Mouse (Mus musculus) Patski (cell line): ENCODE measurements around the gene Fcna. TPM values are rescaled to one million over a fixed set of nuclear protein-coding genes. Genes with fewer than 3 reads are reported as not detected.

ENCODE experiments used
- ATAC-seq: fragments of 100-300 bp; one replicate; pipeline ENCODE4 v1.8.0; 2021
- CTCF ChIA-PET: fragments of 350-600 bp; sonication (Branson Sonifier 250); formaldehyde crosslinking; loops from one replicate; lab custom pipeline; 2022; ENCODE audit warnings: inconsistent platforms; lab: Charles Lee
- POLR2A ChIA-PET: fragments of 350-600 bp; sonication (Branson Sonifier 250); formaldehyde crosslinking; loops from one replicate; lab custom pipeline; 2022; ENCODE audit warnings: antibody characterized with exemption, inconsistent platforms; lab: Charles Lee
- DNase-seq: peaks from one replicate; pipeline ENCODE4 v3.0.0-alpha.2; 2011; ENCODE audit warnings: low read depth, low spot score
- H3K27me3 ChIP-seq: fragments of 371-371 bp; one replicate; pipeline ENCODE4 v1.5.1; 2021
- CTCF ChIP-seq: fragments of 100-300 bp; IDR thresholded peaks from one replicate; pipeline ENCODE4 v1.5.1; 2021
- in situ Hi-C: fragments of 300-500 bp; cut with MboI; formaldehyde crosslinking; loops from 3 replicates; pipeline ENCODE4 v1.11.1; 2018; ENCODE audit warnings: low pct_unique_long_range_greater_than_20kb, mixed read lengths
- polyA plus RNA-seq: library from polyadenylated mRNA; unstranded; gene quantifications from one replicate; pipeline ENCODE4 v1.2.3, GENCODE M21; 2021

Fcna gene
- polyA plus RNA-seq, 1 experiment from 2014 or later = not detected

- ChIA-PET POLR2A (no interaction called here), CTCF (interaction anchor here (3.2 kb wide), 1 partner anchor 12 kb away, joined by 30 read pairs; no protein-coding TSS in a partner anchor)
- H3K27me3 ChIP-seq = no peaks in the 10 kb centered on the region
- no peak for ATAC-seq
- no peak for DNase-seq
- no peak for TF ChIP-seq CTCF
- in situ Hi-C loops = no loop called here
These were observed 48.8 kb downstream of the Fcna start for GRCm38 (mm10) chr2:25578796-25579736.

GRCm38 (mm10) chr2:25577951-25578795, 49.7 kb downstream of the Fcna start:
- no peak for DNase-seq
- no peak for ATAC-seq
- no peak for TF ChIP-seq CTCF
- in situ Hi-C loops = no loop called here
- ChIA-PET POLR2A (interaction anchor here (0.5 kb wide), 1 partner anchor 212 kb away, joined by 4 read pairs; the partner anchor contains the start of gene Uap1l1), CTCF (interaction anchor here (1.2 kb wide), 1 partner anchor 14 kb away, joined by 6 read pairs; no protein-coding TSS in a partner anchor)
- no peaks in the 10 kb centered on the region for H3K27me3 ChIP-seq

- ATAC-seq (no peak), DNase-seq (no peak)
- ChIA-PET POLR2A (no interaction called here), CTCF (interaction anchor here (0.7 to 1.2 kb wide), 2 partner anchors 10 to 15 kb away, joined by 3 to 6 read pairs; no protein-coding TSS in a partner anchor)
- no peaks in the 10 kb centered on the region for H3K27me3 ChIP-seq
- no peak for TF ChIP-seq CTCF
- in situ Hi-C loops = no loop called here
These were observed 50.6 kb downstream of the Fcna start for GRCm38 (mm10) chr2:25576965-25577891.

GRCm38 (mm10) chr2:25576028-25576850, 51.6 kb downstream of the Fcna start:
- ChIA-PET CTCF (interaction anchor here (0.7 kb wide), 1 partner anchor 11 kb away, joined by 3 read pairs; no protein-coding TSS in a partner anchor), POLR2A (interaction anchor here (1.1 to 1.6 kb wide), 3 partner anchors 11 to 17 kb away, joined by 3 to 5 read pairs (median 4); no protein-coding TSS in a partner anchor)
- ATAC-seq (no peak), DNase-seq (no peak)
- no peaks in the 10 kb centered on the region for H3K27me3 ChIP-seq
- in situ Hi-C loops = no loop called here
- no peak for TF ChIP-seq CTCF

GRCm38 (mm10) chr2:25575432-25576027, 52.3 kb downstream of the Fcna start:
- DNase-seq = no peak
- in situ Hi-C loops = no loop called here
- CTCF ChIA-PET = interaction anchor here (1.0 kb wide), 1 partner anchor 16 kb away, joined by 3 read pairs; no protein-coding TSS in a partner anchor
- no peak for ATAC-seq
- H3K27me3 ChIP-seq = no peaks in the 10 kb centered on the region
- POLR2A ChIA-PET = interaction anchor here (0.8 to 1.6 kb wide), 6 partner anchors 10 to 79 kb away, joined by 3 to 5 read pairs (median 3); no protein-coding TSS in a partner anchor
- TF ChIP-seq CTCF = no peak

Other genes with a start within 250 kb of the Fcna start
- 0.10 TPM for gene Entpd2, start 232.2 kb downstream of the Fcna start, polyA plus RNA-seq
- gene Npdc1, start 228.7 kb downstream of the Fcna start, polyA plus RNA-seq = 249 TPM
- gene Fut7, start 204.8 kb downstream of the Fcna start, polyA plus RNA-seq = 0.09 TPM
- gene Abca2, start 199.3 kb downstream of the Fcna start, polyA plus RNA-seq = 98.6 TPM
- gene Clic3, start 171.2 kb downstream of the Fcna start, polyA plus RNA-seq = 1.0 TPM
- gene Paxx, start 166.9 kb downstream of the Fcna start, polyA plus RNA-seq = 23.3 TPM
- gene Ptgds, start 158.0 kb downstream of the Fcna start, polyA plus RNA-seq = 33.6 TPM
- gene Lcn12, start 134.1 kb downstream of the Fcna start, polyA plus RNA-seq = not detected
- gene Fbxw5, start 127.3 kb downstream of the Fcna start, polyA plus RNA-seq = 85.5 TPM
- gene C8g, start 126.3 kb downstream of the Fcna start, polyA plus RNA-seq = 5.2 TPM
- gene Traf2, start 81.1 kb downstream of the Fcna start, polyA plus RNA-seq = 30.4 TPM
- gene Edf1, start 70.2 kb downstream of the Fcna start, polyA plus RNA-seq = 285 TPM
- 15.4 TPM for gene Mamdc4, start 53.2 kb downstream of the Fcna start, polyA plus RNA-seq
- 139 TPM for gene Phpt1, start 52.8 kb downstream of the Fcna start, polyA plus RNA-seq
- 4.0 TPM for gene Ajm1, start 46.3 kb downstream of the Fcna start, polyA plus RNA-seq
- 90.3 TPM for gene Rabl6, start 19.5 kb downstream of the Fcna start, polyA plus RNA-seq
- 0.36 TPM for gene Ccdc183, start 10.4 kb downstream of the Fcna start, polyA plus RNA-seq
- gene Tmem141, start 6.0 kb downstream of the Fcna start, polyA plus RNA-seq = 17.5 TPM
- not detected for gene Lcn8, start 25.1 kb upstream of the Fcna start, polyA plus RNA-seq
- not detected for gene Lcn5, start 29.9 kb upstream of the Fcna start, polyA plus RNA-seq
- not detected for gene Lcn6, start 48.8 kb upstream of the Fcna start, polyA plus RNA-seq
- not detected for gene Lcn10, start 54.7 kb upstream of the Fcna start, polyA plus RNA-seq
- not detected for gene Obp2a, start 72.0 kb upstream of the Fcna start, polyA plus RNA-seq
- 17.0 TPM for gene Bmyc, start 78.7 kb upstream of the Fcna start, polyA plus RNA-seq
- gene Obp2b, start 109.0 kb upstream of the Fcna start, polyA plus RNA-seq = not detected
- gene Lcn3, start 137.5 kb upstream of the Fcna start, polyA plus RNA-seq = not detected
- gene Lcn11, start 149.0 kb upstream of the Fcna start, polyA plus RNA-seq = not detected
- gene Gm13539, start 154.2 kb upstream of the Fcna start, polyA plus RNA-seq = not detected
- not detected for gene Glt6d1, start 187.8 kb upstream of the Fcna start, polyA plus RNA-seq
- gene Lcn9, start 195.1 kb upstream of the Fcna start, polyA plus RNA-seq = not detected
- gene Sohlh1, start 219.2 kb upstream of the Fcna start, polyA plus RNA-seq = not detected
- 0.06 TPM for gene Kcnt1, start 235.7 kb upstream of the Fcna start, polyA plus RNA-seq